Mouse (Mus musculus): ENCODE results near the gene Cacna1s. TPM values are rescaled to one million over a fixed set of nuclear protein-coding genes. Genes with fewer than 3 reads are reported as not detected.

The Cacna1s gene
- polyA plus RNA-seq, 1 experiment from 2014 or later = 4.2 TPM

- Histone ChIP-seq H3K4me3 (no peak overlapping the region), H3K36me3 (no peaks in the 10 kb centered on the region), H3K27ac (no peak overlapping the region), H3K4me2 (replicated peaks) (no peak overlapping the region), H3K9me3 (no peaks in the 10 kb centered on the region), H3K9ac (no peak overlapping the region), H3K4me1 (peaks cover 93% of the 10 kb centered on the region), H3K27me3 (no peaks in the 10 kb centered on the region)
- no peak for ATAC-seq (ENCODE audit: low FRiP score, low read depth)
- 53% methylated on average over 2 of the region's 2 CpGs for WGBS
Measured at GRCm38 (mm10) chr1:136134547-136134946, 82.0 kb downstream of the Cacna1s start.

GRCm38 (mm10) chr1:136135046-136135445 is 82.5 kb downstream of the Cacna1s start:
- H3K4me2 ChIP-seq (replicated peaks) = no peak overlapping the region
- H3K27me3 ChIP-seq = no peaks in the 10 kb centered on the region
- no peak overlapping the region for H3K27ac ChIP-seq
- ATAC-seq (ENCODE audit: low FRiP score, low read depth) = no peak
- H3K4me3 ChIP-seq = no peak overlapping the region
- no peaks in the 10 kb centered on the region for H3K9me3 ChIP-seq
- peaks cover 93% of the 10 kb centered on the region for H3K4me1 ChIP-seq
- WGBS = 35% methylated on average over 1 of the region's 1 CpGs
- no peaks in the 10 kb centered on the region for H3K36me3 ChIP-seq
- H3K9ac ChIP-seq = no peak overlapping the region

- Histone ChIP-seq H3K4me2 (replicated peaks) (peak overlapping the region; percentile 28; the same call in 1 of the 2 replicates), H3K9me3 (no peaks in the 10 kb centered on the region), H3K4me1 (peaks cover 92% of the 10 kb centered on the region), H3K4me3 (no peak overlapping the region), H3K9ac (0 out of 2 replicates have a peak overlapping the region, but pooled peaks have one; percentile 8), H3K27me3 (no peaks in the 10 kb centered on the region), H3K36me3 (no peaks in the 10 kb centered on the region), H3K27ac (peak overlapping the region; percentile 73; the same call in 1 of the 2 replicates)
- ATAC-seq (ENCODE audit: low FRiP score, low read depth) = no peak
- whole genome bisulfite sequencing = 67% methylated on average over 6 of the region's 6 CpGs
Measured at GRCm38 (mm10) chr1:136135777-136136444, 83.4 kb downstream of the Cacna1s start.

GRCm38 (mm10) chr1:136136547-136136946 is 84.0 kb downstream of the Cacna1s start:
- H3K4me1 ChIP-seq = peaks cover 95% of the 10 kb centered on the region
- H3K4me2 ChIP-seq (replicated peaks) = peak overlapping the region; percentile 28
- ATAC-seq (ENCODE audit: low FRiP score, low read depth) = peak; percentile 5; the same call in 1 of the 2 replicates
- H3K36me3 ChIP-seq = no peaks in the 10 kb centered on the region
- no peaks in the 10 kb centered on the region for H3K9me3 ChIP-seq
- no peaks in the 10 kb centered on the region for H3K27me3 ChIP-seq
- 33% methylated on average over 4 of the region's 4 CpGs for WGBS
- peak overlapping the region; percentile 73 for H3K27ac ChIP-seq
- H3K4me3 ChIP-seq = no peak overlapping the region
- peak overlapping the region; percentile 25; the same call in 1 of the 2 replicates for H3K9ac ChIP-seq

- WGBS = 21% methylated on average over 7 of the region's 7 CpGs
- no peak overlapping the region; the same call in 1 of the 2 replicates for H3K9ac ChIP-seq
- H3K9me3 ChIP-seq = no peaks in the 10 kb centered on the region
- no peaks in the 10 kb centered on the region for H3K36me3 ChIP-seq
- no peaks in the 10 kb centered on the region for H3K27me3 ChIP-seq
- ATAC-seq (ENCODE audit: low FRiP score, low read depth) = no peak
- no peak overlapping the region for H3K4me3 ChIP-seq
- peaks cover 93% of the 10 kb centered on the region for H3K4me1 ChIP-seq
- H3K4me2 ChIP-seq (replicated peaks) = peak overlapping the region; percentile 28
- H3K27ac ChIP-seq = peak overlapping the region; percentile 73
Measured at GRCm38 (mm10) chr1:136137071-136137531, 84.6 kb downstream of the Cacna1s start.

- ATAC-seq (ENCODE audit: low FRiP score, low read depth) = peak; percentile 16; the same call in 1 of the 2 replicates
- Histone ChIP-seq H3K27ac (peak overlapping the region; percentile 73), H3K9me3 (no peaks in the 10 kb centered on the region), H3K36me3 (no peaks in the 10 kb centered on the region), H3K27me3 (no peaks in the 10 kb centered on the region), H3K4me3 (no peak overlapping the region), H3K4me1 (peaks cover 93% of the 10 kb centered on the region), H3K9ac (0 out of 2 replicates have a peak overlapping the region, but pooled peaks have one; percentile 32), H3K4me2 (replicated peaks) (peak overlapping the region; percentile 28)
- WGBS = under 1% methylated on average over 4 of the region's 4 CpGs
Measured at GRCm38 (mm10) chr1:136137575-136137974, 85.0 kb downstream of the Cacna1s start.

GRCm38 (mm10) chr1:136138191-136138830 is 85.8 kb downstream of the Cacna1s start:
- H3K27me3 ChIP-seq = no peaks in the 10 kb centered on the region
- no peak for ATAC-seq (ENCODE audit: low FRiP score, low read depth)
- no peaks in the 10 kb centered on the region for H3K9me3 ChIP-seq
- peak overlapping the region; percentile 32; the same call in 1 of the 2 replicates for H3K9ac ChIP-seq
- peak overlapping the region; percentile 73 for H3K27ac ChIP-seq
- peaks cover 89% of the 10 kb centered on the region for H3K4me1 ChIP-seq
- H3K36me3 ChIP-seq = no peaks in the 10 kb centered on the region
- 34% methylated on average over 10 of the region's 10 CpGs for WGBS
- H3K4me2 ChIP-seq (replicated peaks) = peak overlapping the region; percentile 28
- no peak overlapping the region for H3K4me3 ChIP-seq

- Histone ChIP-seq H3K9ac (peak overlapping the region; percentile 87), H3K4me3 (peak overlapping the region; percentile 59), H3K27ac (peak overlapping the region; percentile 94), H3K4me2 (replicated peaks) (peak overlapping the region; percentile 88), H3K36me3 (peaks cover 7% of the 10 kb centered on the region), H3K9me3 (no peaks in the 10 kb centered on the region), H3K27me3 (no peaks in the 10 kb centered on the region), H3K4me1 (peaks cover 70% of the 10 kb centered on the region)
- ATAC-seq (ENCODE audit: low FRiP score, low read depth) = peak; percentile 67
- under 1% methylated on average over 32 of the region's 32 CpGs for WGBS
Measured at GRCm38 (mm10) chr1:136139990-136140640, 87.6 kb downstream of the Cacna1s start.

- Histone ChIP-seq H3K4me1 (peaks cover 58% of the 10 kb centered on the region), H3K9ac (no peak overlapping the region), H3K4me3 (no peak overlapping the region), H3K36me3 (peaks cover 17% of the 10 kb centered on the region), H3K9me3 (no peaks in the 10 kb centered on the region), H3K27me3 (no peaks in the 10 kb centered on the region), H3K4me2 (replicated peaks) (no peak overlapping the region), H3K27ac (no peak overlapping the region; the same call in 1 of the 2 replicates)
- no peak for ATAC-seq (ENCODE audit: low FRiP score, low read depth)
- WGBS = 88% methylated on average over 11 of the region's 11 CpGs
Measured at GRCm38 (mm10) chr1:136141176-136141950, 88.8 kb downstream of the Cacna1s start.

GRCm38 (mm10) chr1:136142336-136142735 is 89.8 kb downstream of the Cacna1s start:
- Histone ChIP-seq H3K9ac (no peak overlapping the region), H3K36me3 (peaks cover 23% of the 10 kb centered on the region), H3K9me3 (no peaks in the 10 kb centered on the region), H3K4me1 (peaks cover 48% of the 10 kb centered on the region), H3K4me3 (no peak overlapping the region), H3K27me3 (no peaks in the 10 kb centered on the region), H3K27ac (no peak overlapping the region), H3K4me2 (replicated peaks) (no peak overlapping the region)
- ATAC-seq (ENCODE audit: low FRiP score, low read depth) = no peak
- 64% methylated on average over 6 of the region's 6 CpGs for WGBS

GRCm38 (mm10) chr1:136143514-136143913 is 91.0 kb downstream of the Cacna1s start:
- no peak overlapping the region for H3K4me2 ChIP-seq (replicated peaks)
- WGBS = 93% methylated on average over 10 of the region's 10 CpGs
- ATAC-seq (ENCODE audit: low FRiP score, low read depth) = no peak
- no peak overlapping the region for H3K27ac ChIP-seq
- H3K4me1 ChIP-seq = peaks cover 36% of the 10 kb centered on the region
- peaks cover 35% of the 10 kb centered on the region for H3K36me3 ChIP-seq
- no peak overlapping the region for H3K4me3 ChIP-seq
- H3K27me3 ChIP-seq = no peaks in the 10 kb centered on the region
- no peak overlapping the region for H3K9ac ChIP-seq
- no peaks in the 10 kb centered on the region for H3K9me3 ChIP-seq

Data from limb, embryonic 13.5 days (tissue).